Mouse (Mus musculus) forebrain, embryonic 14.5 days (tissue): ENCODE results near the gene Pik3c2b. TPM values are rescaled to one million over a fixed set of nuclear protein-coding genes. Genes with fewer than 3 reads are reported as not detected.
A peak's percentile ranks its signal among the peaks of the same experiment; 100 is the strongest.

Experiments
- ATAC-seq: fragments of 200-750 bp; cut with Nextera tagmentation; 2 replicates; pipeline ENCODE4 v1.8.0; 2017; ENCODE audit warnings: mild to moderate bottlenecking, moderate library complexity
- DNase-seq: peaks from one replicate; pipeline ENCODE4 v3.0.0-alpha.2; 2015; ENCODE audit warnings: low spot score
- H3K27ac ChIP-seq: fragments of 300-500 bp; sonication (generic); 2 replicates; pipeline ENCODE4 v1.5.1; 2014; ENCODE audit warnings: low read depth, mild to moderate bottlenecking, control low read depth, low read length, moderate library complexity
- H3K27me3 ChIP-seq: fragments of 300-500 bp; sonication (generic); replicated peaks from 2 replicates; pipeline ENCODE4 v1.6.1; 2014; ENCODE audit warnings: low read length, control low read depth, mixed read lengths; ENCODE audit not compliant: control insufficient read depth, insufficient read depth
- H3K36me3 ChIP-seq: fragments of 300-500 bp; sonication (generic); 2 replicates; pipeline ENCODE4 v1.6.1; 2014; ENCODE audit warnings: low read length, control low read depth; ENCODE audit not compliant: control insufficient read depth, insufficient read depth
- H3K4me1 ChIP-seq: fragments of 300-500 bp; sonication (generic); 2 replicates; pipeline ENCODE4 v1.6.1; 2014; ENCODE audit warnings: antibody characterized with exemption, low read length, control low read depth; ENCODE audit not compliant: control insufficient read depth, insufficient read depth
- H3K4me2 ChIP-seq: fragments of 300-500 bp; sonication (generic); 2 replicates; pipeline ENCODE4 v1.6.1; 2014; ENCODE audit warnings: mild to moderate bottlenecking, control low read depth, low read length
- H3K4me3 ChIP-seq: fragments of 300-500 bp; sonication (generic); 2 replicates; pipeline ENCODE4 v1.5.1; 2014; ENCODE audit warnings: low read depth, low read length, control low read depth
- H3K9ac ChIP-seq: fragments of 300-500 bp; sonication (generic); 2 replicates; pipeline ENCODE4 v1.6.1; 2014; ENCODE audit warnings: mild to moderate bottlenecking, low read length, control low read depth, moderate library complexity
- H3K9me3 ChIP-seq: fragments of 300-500 bp; sonication (generic); replicated peaks from 2 replicates; pipeline ENCODE4 v1.6.1; 2016; ENCODE audit warnings: low read length, control low read depth, mixed read lengths; ENCODE audit not compliant: control insufficient read depth
- WGBS: fragments of 180-500 bp; shearing (Covaris S2); extraction: QIAGEN DNeasy Blood & Tissue Kit; methylation state at CpG from one replicate; pipeline ENCODE4 v1.1.7; 2014; 5-methylcytosine and 5-hydroxymethylcytosine counted together
- polyA plus RNA-seq: library from polyadenylated mRNA; unstranded; fragments of >200 nt; fragmentation: Nextera tagmentation; extraction: Ambion mirVana; gene quantifications from 2 replicates; pipeline ENCODE4 v1.2.1, GENCODE M21; 2014

Gene Pik3c2b
- polyA plus RNA-seq, 1 experiment from 2014 or later = 9.6 TPM

DNA sequence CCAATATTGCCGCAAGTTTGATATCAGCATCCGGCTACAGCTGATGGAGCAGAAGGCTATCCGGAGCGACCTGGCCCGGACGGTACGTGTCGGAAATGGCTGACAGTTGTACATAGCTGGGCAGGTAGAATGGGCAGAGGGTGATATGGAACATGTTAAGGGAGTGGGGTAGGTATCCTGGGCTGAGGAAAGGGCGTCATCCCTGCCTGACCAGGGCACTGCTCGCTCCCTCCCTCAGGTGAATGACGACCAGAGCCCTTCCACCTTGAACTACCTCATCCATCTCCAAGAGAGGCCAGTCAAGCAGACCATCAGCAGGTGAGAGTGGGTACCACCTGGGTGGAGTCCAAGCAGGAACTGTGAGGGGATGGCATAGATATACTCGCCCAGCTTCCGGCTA lies 29.1 kb downstream of the Pik3c2b start:
- 96% methylated on average over 13 of the region's 13 CpGs for WGBS
- no peaks in the 10 kb centered on the region for H3K9me3 ChIP-seq
- no peak for ATAC-seq
- peaks cover 5% of the 10 kb centered on the region; the same call in 1 of the 2 replicates for H3K4me1 ChIP-seq
- H3K27ac ChIP-seq = no peak overlapping the region
- H3K9ac ChIP-seq = no peak overlapping the region
- H3K36me3 ChIP-seq = peaks cover 54% of the 10 kb centered on the region
- no peak overlapping the region for H3K4me3 ChIP-seq
- H3K4me2 ChIP-seq = no peak overlapping the region
- no peak for DNase-seq
- no peaks in the 10 kb centered on the region for H3K27me3 ChIP-seq

DNA sequence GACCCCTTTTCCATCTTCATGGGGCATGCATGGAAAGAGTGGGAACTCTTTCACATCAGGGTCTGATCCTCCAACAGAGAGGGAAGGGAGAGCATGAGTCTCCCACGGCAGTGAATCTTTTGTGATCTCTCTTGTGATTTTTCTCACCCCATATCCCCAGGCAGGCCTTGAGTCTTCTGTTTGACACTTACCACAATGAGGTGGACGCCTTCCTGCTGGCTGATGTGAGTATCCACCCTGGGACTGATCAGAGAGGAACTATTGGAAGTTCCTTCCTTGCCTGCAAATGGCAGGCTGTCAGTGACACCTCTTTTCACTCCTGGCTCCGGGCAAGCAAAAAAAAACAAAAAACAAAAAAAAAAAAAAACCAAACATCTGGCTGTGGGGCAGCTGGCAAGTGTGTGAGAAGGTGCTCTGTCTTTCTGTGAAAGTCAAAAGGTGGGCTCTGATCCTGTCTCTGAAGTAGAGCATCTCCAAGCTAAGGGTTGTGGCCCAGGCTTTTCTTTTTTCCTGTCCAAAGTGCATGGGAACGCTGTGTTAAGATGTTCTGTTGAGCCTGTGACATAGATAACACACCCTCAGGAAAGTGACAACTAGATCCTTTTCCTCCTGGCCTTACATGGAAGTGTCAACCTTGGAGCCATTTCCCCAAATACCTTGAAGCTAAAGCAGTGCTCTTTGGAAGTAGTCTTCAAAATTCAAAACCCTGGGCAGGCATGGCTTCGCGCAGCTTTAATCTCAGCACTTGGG lies 30.4 kb downstream of the Pik3c2b start:
- no peaks in the 10 kb centered on the region for H3K9me3 ChIP-seq
- H3K27ac ChIP-seq = no peak overlapping the region
- H3K4me3 ChIP-seq = no peak overlapping the region
- no peak overlapping the region for H3K9ac ChIP-seq
- peaks cover 52% of the 10 kb centered on the region for H3K36me3 ChIP-seq
- no peak overlapping the region for H3K4me2 ChIP-seq
- ATAC-seq = no peak
- H3K4me1 ChIP-seq = peaks cover 17% of the 10 kb centered on the region
- no peaks in the 10 kb centered on the region for H3K27me3 ChIP-seq
- WGBS = 92% methylated on average over 6 of the region's 6 CpGs
- no peak for DNase-seq

DNA sequence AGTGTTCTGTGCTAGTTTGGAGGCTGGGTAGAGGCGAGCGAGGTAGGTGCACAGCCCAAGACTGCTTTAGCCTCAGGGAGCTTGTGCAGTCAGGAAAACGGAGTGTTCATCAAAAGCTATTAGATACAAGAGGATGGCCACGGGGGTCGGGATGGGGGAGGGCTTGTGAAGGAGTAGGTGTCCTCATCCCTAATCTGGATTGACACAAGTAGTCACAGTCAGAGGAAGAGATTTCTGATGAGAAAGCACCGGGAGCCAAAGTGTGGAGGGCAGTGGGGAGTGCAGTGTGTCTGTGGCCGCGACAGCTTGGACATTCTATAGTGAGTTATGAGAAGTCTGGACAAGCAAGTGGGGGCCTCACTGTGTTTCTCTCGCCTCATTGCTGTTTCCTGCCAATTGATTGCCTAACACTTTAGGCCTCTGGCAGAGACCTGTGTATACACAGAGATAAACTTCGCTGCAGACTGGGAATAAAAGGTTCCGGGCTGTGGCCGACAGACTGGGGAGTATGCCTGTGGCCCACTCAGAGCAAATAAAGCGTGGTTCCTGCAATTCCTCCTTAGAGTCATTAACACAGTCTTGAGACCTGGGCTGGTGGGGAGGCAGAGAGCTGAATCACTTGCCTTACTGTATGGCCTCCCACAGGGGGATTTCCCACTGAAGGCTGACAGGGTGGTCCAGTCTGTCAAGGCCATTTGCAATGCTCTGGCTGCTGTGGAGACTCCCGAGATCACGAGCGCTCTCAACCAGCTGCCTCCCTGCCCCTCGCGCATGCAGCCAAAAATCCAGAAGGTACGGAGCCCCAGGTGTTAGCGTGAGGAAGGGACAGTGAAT lies 31.4 kb downstream of the Pik3c2b start:
- ATAC-seq (no peak), DNase-seq (no peak)
- 56% methylated on average over 20 of the region's 20 CpGs for WGBS
- Histone ChIP-seq H3K27me3 (no peaks in the 10 kb centered on the region), H3K9me3 (no peaks in the 10 kb centered on the region), H3K9ac (no peak overlapping the region), H3K27ac (peak overlapping the region; percentile 96; the same call in 1 of the 2 replicates), H3K4me2 (no peak overlapping the region), H3K4me1 (peaks cover 20% of the 10 kb centered on the region), H3K36me3 (peaks cover 54% of the 10 kb centered on the region), H3K4me3 (no peak overlapping the region)

DNA sequence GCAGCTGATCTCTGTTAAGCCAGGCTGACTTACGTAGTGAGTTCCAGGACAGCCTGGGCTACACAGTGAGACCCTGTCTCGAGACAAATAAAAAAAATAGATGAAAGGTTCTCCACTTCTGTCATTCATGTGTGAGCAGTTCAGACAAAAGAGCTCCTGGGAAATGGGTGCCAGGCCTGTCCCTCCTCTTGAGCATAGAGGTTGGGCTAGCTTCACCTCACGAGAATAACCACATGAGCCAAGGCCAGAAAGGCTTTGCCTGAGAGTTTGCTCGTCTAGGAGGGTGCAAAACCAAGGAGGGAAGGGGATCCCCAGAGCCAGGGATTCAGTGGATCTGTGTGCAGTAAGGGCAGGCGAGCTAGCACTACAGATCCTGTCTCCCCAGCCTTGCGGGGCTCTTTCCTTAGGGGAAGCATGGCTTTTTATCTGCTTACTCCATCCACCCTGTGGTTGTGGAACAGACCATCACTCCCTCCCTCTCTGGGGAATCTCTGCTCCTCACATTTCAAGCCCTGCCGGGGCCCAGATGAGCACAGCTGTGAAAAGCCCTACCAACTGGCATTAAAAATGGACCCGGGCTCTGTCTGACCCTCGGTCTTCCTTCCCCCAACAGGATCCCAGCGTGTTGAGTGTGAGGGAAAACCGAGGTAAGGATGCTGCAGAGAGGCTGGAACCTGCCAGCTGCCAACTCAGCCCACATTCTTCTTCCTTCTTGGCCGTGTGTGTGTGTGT lies 32.3 kb downstream of the Pik3c2b start:
- Histone ChIP-seq H3K9ac (no peak overlapping the region), H3K27me3 (no peaks in the 10 kb centered on the region), H3K9me3 (no peaks in the 10 kb centered on the region), H3K4me3 (no peak overlapping the region), H3K36me3 (peaks cover 54% of the 10 kb centered on the region), H3K27ac (peak overlapping the region; percentile 96), H3K4me1 (peaks cover 20% of the 10 kb centered on the region), H3K4me2 (no peak overlapping the region)
- ATAC-seq = no peak
- no peak for DNase-seq
- 55% methylated on average over 12 of the region's 12 CpGs for WGBS

DNA sequence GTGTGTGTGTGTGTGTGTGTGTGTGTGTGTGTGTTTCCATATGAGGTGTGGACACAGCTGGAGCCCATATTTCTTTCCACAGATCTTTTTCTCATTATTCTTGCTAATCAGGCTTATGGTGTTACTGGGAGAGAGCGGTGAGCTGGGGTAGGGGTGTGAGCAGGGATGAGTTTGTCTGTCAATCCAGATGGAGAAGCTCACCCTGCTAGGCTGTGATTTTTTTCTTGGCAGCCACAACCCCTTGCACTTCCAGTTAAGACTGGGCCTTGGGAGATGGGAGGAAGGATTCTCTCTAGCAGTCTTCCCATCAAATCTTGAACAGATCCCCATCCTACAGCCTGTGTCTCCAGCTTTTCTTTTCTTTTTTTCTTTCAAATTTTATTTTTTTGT lies 32.9 kb downstream of the Pik3c2b start:
- Histone ChIP-seq H3K4me2 (no peak overlapping the region), H3K9me3 (no peaks in the 10 kb centered on the region), H3K27me3 (no peaks in the 10 kb centered on the region), H3K9ac (no peak overlapping the region), H3K4me3 (no peak overlapping the region), H3K4me1 (peaks cover 20% of the 10 kb centered on the region), H3K27ac (peak overlapping the region; percentile 96), H3K36me3 (peaks cover 60% of the 10 kb centered on the region)
- DNase-seq (peak; percentile 71), ATAC-seq (peak; percentile 26; the same call in 1 of the 2 replicates)
- 82% methylated on average over 1 of the region's 1 CpGs for WGBS

DNA sequence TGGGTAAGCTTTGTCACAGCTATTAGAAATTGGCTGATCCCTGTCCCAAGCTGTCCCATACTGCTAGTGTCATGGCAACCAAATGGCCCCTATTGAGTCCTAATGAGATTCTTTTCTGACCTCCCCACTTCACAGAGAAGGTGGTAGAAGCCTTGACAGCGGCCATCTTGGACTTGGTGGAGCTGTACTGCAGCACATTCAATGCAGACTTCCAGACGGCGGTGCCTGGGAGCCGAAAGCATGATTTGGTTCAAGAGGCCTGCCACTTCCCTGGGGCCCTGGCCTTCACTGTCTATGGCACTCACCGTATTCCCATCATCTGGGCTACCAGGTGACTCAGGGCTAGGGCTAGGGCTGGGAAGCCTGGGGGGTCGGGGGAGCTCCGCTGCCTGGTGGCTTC lies 34.0 kb downstream of the Pik3c2b start:
- Histone ChIP-seq H3K27ac (peak overlapping the region; percentile 96), H3K4me3 (no peak overlapping the region), H3K4me2 (no peak overlapping the region), H3K9me3 (no peaks in the 10 kb centered on the region), H3K27me3 (no peaks in the 10 kb centered on the region), H3K36me3 (peaks cover 65% of the 10 kb centered on the region), H3K4me1 (peaks cover 20% of the 10 kb centered on the region), H3K9ac (peak overlapping the region; percentile 38; the same call in 1 of the 2 replicates)
- ATAC-seq (peak; percentile 40), DNase-seq (peak; percentile 62)
- WGBS = 30% methylated on average over 7 of the region's 7 CpGs

DNA sequence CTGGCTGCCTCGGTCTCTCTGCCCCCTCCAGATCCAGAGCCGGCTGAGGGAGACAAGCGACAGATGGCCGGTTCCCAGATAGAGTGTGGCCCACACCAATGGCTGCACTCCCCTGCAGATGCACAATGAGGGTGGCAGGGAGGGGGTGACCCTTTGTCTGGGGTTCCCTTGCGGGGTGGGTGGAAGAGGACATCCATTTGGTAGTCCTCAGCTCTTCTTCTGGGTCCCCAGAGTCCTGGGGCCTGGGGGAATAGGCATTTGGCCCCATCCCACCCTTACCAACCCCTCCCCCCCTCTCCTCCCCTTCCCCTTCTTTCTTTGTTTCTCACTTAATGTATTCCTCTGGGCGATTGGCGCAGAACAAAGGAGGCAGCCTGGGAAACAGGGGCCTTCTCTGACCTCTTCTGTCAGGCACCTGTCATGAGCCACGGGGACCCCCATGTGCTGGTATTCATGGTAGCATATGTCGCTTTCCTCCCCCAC lies 34.7 kb downstream of the Pik3c2b start:
- Histone ChIP-seq H3K4me2 (no peak overlapping the region), H3K36me3 (peaks cover 63% of the 10 kb centered on the region)

DNA sequence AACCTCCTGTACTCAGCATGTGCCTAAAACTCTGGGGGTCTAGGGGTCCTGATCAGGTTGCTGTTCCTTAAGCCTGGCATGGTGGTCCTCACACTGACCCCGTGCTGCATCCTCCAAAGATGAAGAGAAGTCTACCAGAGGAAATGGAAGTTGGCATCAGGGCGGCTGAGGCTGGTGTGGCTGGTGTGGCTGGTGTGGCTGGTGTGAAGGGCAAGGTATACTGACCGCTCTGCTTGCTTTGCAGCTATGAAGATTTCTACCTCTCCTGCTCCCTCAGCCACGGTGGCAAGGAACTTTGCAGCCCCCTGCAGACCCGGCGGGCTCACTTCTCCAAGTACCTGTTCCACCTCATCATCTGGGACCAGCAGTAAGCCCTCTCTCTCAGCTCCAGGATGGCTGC lies 35.2 kb downstream of the Pik3c2b start:
- ATAC-seq (no peak), DNase-seq (no peak)
- 35% methylated on average over 6 of the region's 6 CpGs for WGBS
- Histone ChIP-seq H3K4me2 (no peak overlapping the region), H3K4me3 (no peak overlapping the region), H3K36me3 (peaks cover 62% of the 10 kb centered on the region), H3K4me1 (peaks cover 20% of the 10 kb centered on the region), H3K9ac (no peak overlapping the region), H3K27ac (peak overlapping the region; percentile 96), H3K27me3 (no peaks in the 10 kb centered on the region), H3K9me3 (no peaks in the 10 kb centered on the region)

More for the DNA sequence above, 34.7 kb downstream of the Pik3c2b start:
- peak; percentile 88 for DNase-seq
- Histone ChIP-seq H3K27ac (peak overlapping the region; percentile 96), H3K9ac (peak overlapping the region; percentile 38), H3K9me3 (no peaks in the 10 kb centered on the region), H3K4me1 (peaks cover 20% of the 10 kb centered on the region), H3K4me3 (no peak overlapping the region), H3K27me3 (no peaks in the 10 kb centered on the region)
- WGBS = 6% methylated on average over 9 of the region's 9 CpGs
- peak; percentile 87 for ATAC-seq
